ENCODE assay signal across 23 mouse cellular contexts in genomic region chr5:135129747-135130146, GRCm38 (mm10). TPM values are rescaled to one million over a fixed set of nuclear protein-coding genes. Genes with fewer than 3 reads are reported as not detected.
DNase-seq lines count a peak whose midpoint lies in the region; ATAC-seq lines count a peak whose summit lies in the region.
"Had no signal": no experiment of that assay in that cellular context is flagged by ENCODE, and none has a peak within 500 bp of the region (broad histone marks: within the 10 kb centered on the region; RNA-seq: fewer than 3 reads in every experiment).

No protein-coding gene starts in this region.

- DNase-seq in ES-CJ7 (ENCODE audit: low read depth, low spot score) (peak; percentile 43), ZHBTc4 (ENCODE audit: low read depth, low spot score) (peak; percentile 79)
- DNase-seq in adrenal gland, postnatal 4 days (ENCODE audit: low spot score in 2 of 2): no peak
- DNase-seq: adrenal gland, adult 2 months; adrenal gland, adult 8-10 months; adrenal gland, postnatal 10 days; adrenal gland, postnatal 14 days; adrenal gland, postnatal 25 days; adrenal gland, postnatal 36 days; B cell, adult 2 months; cerebellum, adult 11 months; cerebellum, adult 11-12 months; cerebellum, adult 18-20 months; cerebellum, adult 2 months; cerebellum, adult 8-10 months; cerebellum, adult 9-10 months had no signal

- no peak for ATAC-seq in erythroid progenitor cell, adult 5-6 weeks (replicated peaks; ENCODE audit: low FRiP score, poor library complexity, severe bottlenecking)
- ATAC-seq: activated CD4-positive, CD25-positive, alpha-beta regulatory T cell, adult 4 months; CD4-positive, CD25-positive, alpha-beta regulatory T cell, adult 4 months; Patski had no signal

RNA-seq across cellular contexts. Expression of gene Tbl2, which starts 19.7 kb away (rescaled TPM):
- total RNA-seq in adrenal gland, postnatal 4 days (2021): 10 to 100 TPM; 22.3 to 26.7 TPM
- total RNA-seq in erythroid progenitor cell, adult 5-6 weeks (2015; ENCODE audit: low replicate concordance): 5.4 and 6.5 TPM in 2 replicates
- total RNA-seq in erythroid progenitor cell, adult 5-6 weeks (2017; ENCODE audit: low replicate concordance): 13.6 and 26.6 TPM in 2 replicates

RNA-seq across cellular contexts. Expression of gene Bcl7b, which starts 38.3 kb away (rescaled TPM):
- total RNA-seq in adrenal gland, postnatal 4 days (2021): 10 to 100 TPM; 44.6 to 52.1 TPM
- 24.1 and 35.6 TPM in 2 replicates for total RNA-seq in erythroid progenitor cell, adult 5-6 weeks (2015; ENCODE audit: low replicate concordance)
- total RNA-seq in erythroid progenitor cell, adult 5-6 weeks (2017; ENCODE audit: low replicate concordance): 13.5 and 24.4 TPM in 2 replicates

RNA-seq across cellular contexts. Expression of gene Mlxipl, which starts 40.1 kb away (rescaled TPM):
- total RNA-seq in adrenal gland, postnatal 4 days (2021): 10 to 100 TPM; 37.8 to 38.7 TPM
- total RNA-seq in erythroid progenitor cell, adult 5-6 weeks (2015; ENCODE audit: low replicate concordance): 2.1 TPM in 1 of 2 replicates, not detected in the other
- total RNA-seq in erythroid progenitor cell, adult 5-6 weeks (2017; ENCODE audit: low replicate concordance): 0.39 TPM in 1 of 2 replicates, not detected in the other
- total RNA-seq: CH12.LX, MEL had no signal

RNA-seq across cellular contexts. Expression of gene Vps37d, which starts 51.7 kb away (rescaled TPM):
- 10 to 100 TPM; 10.1 to 12.3 TPM for total RNA-seq in adrenal gland, postnatal 4 days (2021)
- not detected in 2 replicates for total RNA-seq in erythroid progenitor cell, adult 5-6 weeks (2015; ENCODE audit: low replicate concordance)
- not detected in 2 replicates for total RNA-seq in erythroid progenitor cell, adult 5-6 weeks (2017; ENCODE audit: low replicate concordance)
- total RNA-seq: G1E had no signal

RNA-seq across cellular contexts. Expression of gene Baz1b, which starts 57.3 kb away (rescaled TPM):
- total RNA-seq in adrenal gland, postnatal 4 days (2021): 10 to 100 TPM; 67.4 to 76.4 TPM
- total RNA-seq in erythroid progenitor cell, adult 5-6 weeks (2015; ENCODE audit: low replicate concordance): 115 TPM in 2 replicates
- 201 and 287 TPM in 2 replicates for total RNA-seq in erythroid progenitor cell, adult 5-6 weeks (2017; ENCODE audit: low replicate concordance)

Comparison
In these comparisons a context has a peak if more than half of its experiments do, and no peak if none do; other contexts are left out.
1. DNase-seq: peak in ES-CJ7 (single experiment) and ZHBTc4 (single experiment); none in adrenal gland, postnatal 4 days (0 of 2).
2. RNA of gene Mlxipl, which starts 40.1 kb away (total RNA-seq): 37.8 to 38.7 TPM in adrenal gland, postnatal 4 days; 0.39 to 2.1 TPM in erythroid progenitor cell, adult 5-6 weeks; every median in the first group is over 10 times any median in the second.